Mouse (Mus musculus): Measurements from ENCODE around the gene Ptpn13. TPM values are rescaled to one million over a fixed set of nuclear protein-coding genes. Genes with fewer than 3 reads are reported as not detected.
A peak's percentile ranks its signal among the peaks of the same experiment; 100 is the strongest.

Gene Ptpn13
- polyA plus RNA-seq, 1 experiment from 2014 or later, result 10.8 TPM

GRCm38 (mm10) chr5:103395683-103396082 lies 29.3 kb upstream of the Ptpn13 start:
- Histone ChIP-seq H3K4me2 (replicated peaks) (no peak overlapping the region), H3K4me3 (no peak overlapping the region), H3K27ac (no peak overlapping the region), H3K27me3 (no peaks in the 10 kb centered on the region), H3K9me3 (no peaks in the 10 kb centered on the region), H3K36me3 (no peaks in the 10 kb centered on the region), H3K4me1 (no peaks in the 10 kb centered on the region), H3K9ac (no peak overlapping the region)
- 83% methylated on average over 5 of the region's 5 CpGs for WGBS
- ATAC-seq (ENCODE audit: low FRiP score, low read depth), result no peak

- 79% methylated on average over 4 of the region's 4 CpGs for WGBS
- no peak for ATAC-seq (ENCODE audit: low FRiP score, low read depth)
- H3K4me1 ChIP-seq, result no peaks in the 10 kb centered on the region
Measured at GRCm38 (mm10) chr5:103397429-103397828, 27.6 kb upstream of the Ptpn13 start.

GRCm38 (mm10) chr5:103404213-103404968 lies 20.6 kb upstream of the Ptpn13 start:
- Histone ChIP-seq H3K9ac (no peak overlapping the region), H3K4me1 (0 out of 2 replicates have a peak, but pooled peaks cover 5% of the 10 kb centered on the region), H3K4me3 (no peak overlapping the region), H3K4me2 (replicated peaks) (no peak overlapping the region), H3K36me3 (no peaks in the 10 kb centered on the region), H3K27ac (no peak overlapping the region), H3K9me3 (no peaks in the 10 kb centered on the region), H3K27me3 (no peaks in the 10 kb centered on the region)
- 80% methylated on average over 12 of the region's 12 CpGs for WGBS
- no peak for ATAC-seq (ENCODE audit: low FRiP score, low read depth)

More at GRCm38 (mm10) chr5:103397429-103397828, 27.6 kb upstream of the Ptpn13 start:
- Histone ChIP-seq H3K9me3 (no peaks in the 10 kb centered on the region), H3K27ac (no peak overlapping the region), H3K4me2 (replicated peaks) (no peak overlapping the region), H3K36me3 (no peaks in the 10 kb centered on the region), H3K9ac (no peak overlapping the region), H3K4me3 (no peak overlapping the region), H3K27me3 (no peaks in the 10 kb centered on the region)

- no peak overlapping the region for H3K27ac ChIP-seq
- WGBS, result 42% methylated on average over 2 of the region's 2 CpGs
- no peak overlapping the region for H3K9ac ChIP-seq
- H3K4me2 ChIP-seq (replicated peaks), result no peak overlapping the region
- 0 out of 2 replicates have a peak, but pooled peaks cover 5% of the 10 kb centered on the region for H3K4me1 ChIP-seq
- no peaks in the 10 kb centered on the region for H3K36me3 ChIP-seq
- no peaks in the 10 kb centered on the region for H3K9me3 ChIP-seq
- ATAC-seq (ENCODE audit: low FRiP score, low read depth), result no peak
- no peak overlapping the region for H3K4me3 ChIP-seq
- no peaks in the 10 kb centered on the region for H3K27me3 ChIP-seq
Measured at GRCm38 (mm10) chr5:103405921-103406320, 19.1 kb upstream of the Ptpn13 start.

- Histone ChIP-seq H3K4me3 (no peak overlapping the region), H3K4me1 (no peaks in the 10 kb centered on the region), H3K4me2 (replicated peaks) (no peak overlapping the region), H3K9ac (no peak overlapping the region), H3K9me3 (no peaks in the 10 kb centered on the region), H3K27ac (no peak overlapping the region; the same call in 1 of the 2 replicates), H3K36me3 (no peaks in the 10 kb centered on the region), H3K27me3 (no peaks in the 10 kb centered on the region)
- WGBS, result 68% methylated on average over 10 of the region's 10 CpGs
- no peak for ATAC-seq (ENCODE audit: low FRiP score, low read depth)
Measured at GRCm38 (mm10) chr5:103412020-103412747, 12.8 kb upstream of the Ptpn13 start.

- no peak for ATAC-seq (ENCODE audit: low FRiP score, low read depth)
- no peaks in the 10 kb centered on the region for H3K36me3 ChIP-seq
- H3K4me2 ChIP-seq (replicated peaks), result no peak overlapping the region
- WGBS, result 71% methylated on average over 3 of the region's 3 CpGs
- no peak overlapping the region for H3K9ac ChIP-seq
- no peak overlapping the region for H3K27ac ChIP-seq
- no peaks in the 10 kb centered on the region for H3K9me3 ChIP-seq
- H3K27me3 ChIP-seq, result no peaks in the 10 kb centered on the region
- no peaks in the 10 kb centered on the region for H3K4me1 ChIP-seq
- H3K4me3 ChIP-seq, result no peak overlapping the region
Measured at GRCm38 (mm10) chr5:103414542-103414941, 10.4 kb upstream of the Ptpn13 start.

GRCm38 (mm10) chr5:103418009-103418408 lies 7.0 kb upstream of the Ptpn13 start:
- no peak overlapping the region for H3K4me3 ChIP-seq
- H3K4me2 ChIP-seq (replicated peaks), result no peak overlapping the region
- no peak overlapping the region; the same call in 1 of the 2 replicates for H3K27ac ChIP-seq
- H3K9me3 ChIP-seq, result no peaks in the 10 kb centered on the region
- no peak for ATAC-seq (ENCODE audit: low FRiP score, low read depth)
- no peak overlapping the region for H3K9ac ChIP-seq
- 0 out of 2 replicates have a peak, but pooled peaks cover 7% of the 10 kb centered on the region for H3K27me3 ChIP-seq
- WGBS, result 71% methylated on average over 9 of the region's 9 CpGs
- H3K4me1 ChIP-seq, result peaks cover 18% of the 10 kb centered on the region
- no peaks in the 10 kb centered on the region for H3K36me3 ChIP-seq

- H3K9me3 ChIP-seq, result no peaks in the 10 kb centered on the region
- H3K4me3 ChIP-seq, result no peak overlapping the region
- WGBS, result 75% methylated on average over 3 of the region's 3 CpGs
- H3K27ac ChIP-seq, result no peak overlapping the region
- no peak overlapping the region for H3K9ac ChIP-seq
- H3K4me2 ChIP-seq (replicated peaks), result no peak overlapping the region
- no peak for ATAC-seq (ENCODE audit: low FRiP score, low read depth)
- peaks cover 23% of the 10 kb centered on the region for H3K4me1 ChIP-seq
- H3K36me3 ChIP-seq, result no peaks in the 10 kb centered on the region
- H3K27me3 ChIP-seq, result 0 out of 2 replicates have a peak, but pooled peaks cover 9% of the 10 kb centered on the region
Measured at GRCm38 (mm10) chr5:103418886-103419285, 6.1 kb upstream of the Ptpn13 start.

GRCm38 (mm10) chr5:103420568-103420967 lies 4.4 kb upstream of the Ptpn13 start:
- no peaks in the 10 kb centered on the region for H3K9me3 ChIP-seq
- no peak overlapping the region; the same call in 1 of the 2 replicates for H3K27ac ChIP-seq
- peak overlapping the region; percentile 24 for H3K4me2 ChIP-seq (replicated peaks)
- 22% methylated on average over 10 of the region's 10 CpGs for WGBS
- peaks cover 25% of the 10 kb centered on the region for H3K4me1 ChIP-seq
- no peak overlapping the region for H3K4me3 ChIP-seq
- ATAC-seq (ENCODE audit: low FRiP score, low read depth), result no peak
- no peaks in the 10 kb centered on the region for H3K36me3 ChIP-seq
- H3K27me3 ChIP-seq, result 0 out of 2 replicates have a peak, but pooled peaks cover 11% of the 10 kb centered on the region
- no peak overlapping the region for H3K9ac ChIP-seq

GRCm38 (mm10) chr5:103422609-103423008 lies 2.4 kb upstream of the Ptpn13 start:
- peaks cover 35% of the 10 kb centered on the region for H3K4me1 ChIP-seq
- no peak for ATAC-seq (ENCODE audit: low FRiP score, low read depth)
- H3K9me3 ChIP-seq, result no peaks in the 10 kb centered on the region
- no peak overlapping the region for H3K9ac ChIP-seq
- H3K27me3 ChIP-seq, result peaks cover 18% of the 10 kb centered on the region; the same call in 1 of the 2 replicates
- H3K27ac ChIP-seq, result no peak overlapping the region
- H3K4me3 ChIP-seq, result no peak overlapping the region
- H3K36me3 ChIP-seq, result no peaks in the 10 kb centered on the region
- no peak overlapping the region for H3K4me2 ChIP-seq (replicated peaks)
- WGBS, result 72% methylated on average over 6 of the region's 6 CpGs

- Histone ChIP-seq H3K4me2 (replicated peaks) (peak overlapping the region; percentile 87), H3K4me1 (peaks cover 35% of the 10 kb centered on the region), H3K36me3 (no peaks in the 10 kb centered on the region), H3K9ac (no peak overlapping the region), H3K27me3 (peaks cover 18% of the 10 kb centered on the region; the same call in 1 of the 2 replicates), H3K9me3 (no peaks in the 10 kb centered on the region), H3K4me3 (no peak overlapping the region), H3K27ac (peak overlapping the region; percentile 6; the same call in 1 of the 2 replicates)
- 23% methylated on average over 6 of the region's 6 CpGs for WGBS
- ATAC-seq (ENCODE audit: low FRiP score, low read depth), result no peak
Measured at GRCm38 (mm10) chr5:103423305-103423926, 1.6 kb upstream of the Ptpn13 start.

- 19% methylated on average over 5 of the region's 5 CpGs for WGBS
- no peak overlapping the region for H3K9ac ChIP-seq
- peak overlapping the region; percentile 6; the same call in 1 of the 2 replicates for H3K27ac ChIP-seq
- peak overlapping the region; percentile 79; the same call in 1 of the 2 replicates for H3K4me3 ChIP-seq
- peak overlapping the region; percentile 87 for H3K4me2 ChIP-seq (replicated peaks)
- H3K9me3 ChIP-seq, result no peaks in the 10 kb centered on the region
- no peak for ATAC-seq (ENCODE audit: low FRiP score, low read depth)
- H3K4me1 ChIP-seq, result peaks cover 35% of the 10 kb centered on the region
- peaks cover 18% of the 10 kb centered on the region; the same call in 1 of the 2 replicates for H3K27me3 ChIP-seq
- H3K36me3 ChIP-seq, result no peaks in the 10 kb centered on the region
Measured at GRCm38 (mm10) chr5:103423927-103424315, 1.1 kb upstream of the Ptpn13 start.

Data from limb, embryonic 13.5 days (tissue).